Mouse (Mus musculus) midbrain, embryonic 14.5 days (tissue): ENCODE results near the gene Clcf1. TPM values are rescaled to one million over a fixed set of nuclear protein-coding genes. Genes with fewer than 3 reads are reported as not detected.

Experiments used
- ATAC-seq: fragments of 200-750 bp; cut with Nextera tagmentation; 2 replicates; pipeline ENCODE4 v1.8.0; 2017; ENCODE audit warnings: moderate number of reproducible peaks, moderate library complexity; ENCODE audit not compliant: low FRiP score, low TSS enrichment
- DNase-seq: peaks from one replicate; pipeline ENCODE4 v3.0.0-alpha.2; 2015
- H3K27ac ChIP-seq: fragments of 300-500 bp; sonication (generic); replicated peaks from 2 replicates; pipeline ENCODE4 v1.5.1; 2014; ENCODE audit warnings: mild to moderate bottlenecking, low read depth, low read length, moderate library complexity
- H3K27me3 ChIP-seq: fragments of 300-500 bp; sonication (generic); 2 replicates; pipeline ENCODE4 v1.6.1; 2014; ENCODE audit warnings: low read length, control low read depth, mixed read lengths; ENCODE audit not compliant: control insufficient read depth, insufficient read depth
- H3K36me3 ChIP-seq: fragments of 300-500 bp; sonication (generic); 2 replicates; pipeline ENCODE4 v1.6.1; 2014; ENCODE audit warnings: low read length, control low read depth; ENCODE audit not compliant: control insufficient read depth, insufficient read depth
- H3K4me1 ChIP-seq: fragments of 300-500 bp; sonication (generic); 2 replicates; pipeline ENCODE4 v1.6.1; 2014; ENCODE audit warnings: mild to moderate bottlenecking, antibody characterized with exemption, low read length, control low read depth; ENCODE audit not compliant: control insufficient read depth, insufficient read depth
- H3K4me2 ChIP-seq: fragments of 300-500 bp; sonication (generic); 2 replicates; pipeline ENCODE4 v1.6.1; 2014; ENCODE audit warnings: mild to moderate bottlenecking, low read length, moderate library complexity
- H3K4me3 ChIP-seq: fragments of 300-500 bp; sonication (generic); replicated peaks from 2 replicates; pipeline ENCODE4 v1.5.1; 2014; ENCODE audit warnings: low read depth, low read length
- H3K9ac ChIP-seq: fragments of 300-500 bp; sonication (generic); replicated peaks from 2 replicates; pipeline ENCODE4 v1.6.1; 2014; ENCODE audit warnings: mild to moderate bottlenecking, low read length, moderate library complexity
- H3K9me3 ChIP-seq: fragments of 300-500 bp; sonication (generic); 2 replicates; pipeline ENCODE4 v1.6.1; 2016; ENCODE audit warnings: low read length, control low read depth, mixed read lengths; ENCODE audit not compliant: control insufficient read depth
- WGBS: fragments of 180-500 bp; shearing (Covaris S2); extraction: QIAGEN DNeasy Blood & Tissue Kit; methylation state at CpG from one replicate; pipeline ENCODE4 v1.1.7; 2014; 5-methylcytosine and 5-hydroxymethylcytosine counted together
- polyA plus RNA-seq: library from polyadenylated mRNA; unstranded; fragments of >200 nt; fragmentation: Nextera tagmentation; extraction: Ambion mirVana; gene quantifications from 2 replicates; pipeline ENCODE4 v1.2.1, GENCODE M21; 2014

The Clcf1 gene
- polyA plus RNA-seq, 1 experiment from 2014 or later: 0.46 TPM

DNA sequence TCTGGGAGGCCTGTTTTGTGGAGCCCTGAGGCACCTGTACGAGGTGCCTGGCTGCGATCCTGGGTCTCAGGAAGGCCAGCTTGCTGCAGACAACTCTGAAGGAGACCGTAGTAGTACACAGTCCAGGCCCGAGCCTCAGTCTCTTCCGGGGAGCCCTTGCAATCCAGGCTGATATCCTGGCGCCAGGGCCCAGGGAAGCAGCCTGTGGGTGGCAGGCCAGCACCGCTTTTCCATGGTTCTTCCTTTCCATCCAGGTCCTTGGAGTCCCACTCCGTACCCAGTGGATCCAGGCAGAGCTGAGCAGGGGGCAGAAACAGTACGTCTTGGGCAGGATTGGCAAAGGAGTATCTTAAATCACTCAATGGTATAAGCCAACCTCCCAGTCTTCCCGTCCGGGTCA is 41.1 kb upstream of the Clcf1 start:
- H3K27me3 ChIP-seq: no peaks in the 10 kb centered on the region
- no peak overlapping the region for H3K9ac ChIP-seq
- WGBS: 53% methylated on average over 11 of the region's 11 CpGs
- H3K9me3 ChIP-seq: no peaks in the 10 kb centered on the region
- no peak overlapping the region for H3K27ac ChIP-seq
- no peak overlapping the region for H3K4me3 ChIP-seq
- peaks cover 17% of the 10 kb centered on the region for H3K4me1 ChIP-seq
- DNase-seq (no peak), ATAC-seq (no peak)
- no peaks in the 10 kb centered on the region for H3K36me3 ChIP-seq
- no peak overlapping the region for H3K4me2 ChIP-seq

DNA sequence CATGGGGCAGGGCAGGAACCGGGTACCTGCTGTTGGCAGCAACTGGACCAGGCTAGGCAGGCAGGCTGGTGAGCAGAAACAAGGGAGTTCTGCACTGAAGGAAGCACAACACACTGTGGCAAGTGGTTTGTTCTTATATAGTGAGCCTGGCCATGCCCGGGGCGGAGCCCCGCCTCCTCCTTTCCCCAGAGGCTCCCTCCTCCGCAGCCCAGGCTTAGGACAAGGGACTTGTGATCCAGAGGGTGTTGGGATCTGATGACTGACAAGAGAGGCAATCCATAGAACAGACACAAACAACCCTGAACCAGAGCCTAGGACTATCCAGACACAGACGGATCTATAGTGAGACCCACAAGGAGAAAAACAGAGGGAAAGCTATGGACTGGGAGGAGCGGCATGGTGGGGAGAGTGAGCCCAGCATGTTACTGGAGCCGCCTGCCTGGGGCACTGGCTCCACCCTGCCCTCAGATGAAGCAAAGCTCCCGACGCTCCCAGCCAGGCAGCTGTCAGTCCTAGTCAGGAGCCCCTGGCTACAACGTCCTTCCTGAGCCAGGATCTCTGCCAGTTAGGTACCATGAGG is 38.6 kb upstream of the Clcf1 start, which contains the start of gene Carns1:
Carns1 (minus strand) TSS at position 112 of the 580 bp plus-strand sequence.
- Histone ChIP-seq H3K27ac (0 out of 2 replicates have a peak within 1 kb of the TSS, but pooled peaks have one; percentile 0), H3K27me3 (no peaks in the 10 kb centered on the region), H3K4me2 (peak within 1 kb of the TSS; percentile 9), H3K36me3 (no peaks in the 10 kb centered on the region), H3K4me1 (peaks cover 10% of the 10 kb centered on the region), H3K9me3 (no peaks in the 10 kb centered on the region), H3K9ac (peak within 1 kb of the TSS; percentile 38; the same call in 1 of the 2 replicates), H3K4me3 (no peak within 1 kb of the TSS)
- DNase-seq (peak; percentile 44), ATAC-seq (no peak)
- 2% methylated on average over 11 of the region's 11 CpGs for WGBS

DNA sequence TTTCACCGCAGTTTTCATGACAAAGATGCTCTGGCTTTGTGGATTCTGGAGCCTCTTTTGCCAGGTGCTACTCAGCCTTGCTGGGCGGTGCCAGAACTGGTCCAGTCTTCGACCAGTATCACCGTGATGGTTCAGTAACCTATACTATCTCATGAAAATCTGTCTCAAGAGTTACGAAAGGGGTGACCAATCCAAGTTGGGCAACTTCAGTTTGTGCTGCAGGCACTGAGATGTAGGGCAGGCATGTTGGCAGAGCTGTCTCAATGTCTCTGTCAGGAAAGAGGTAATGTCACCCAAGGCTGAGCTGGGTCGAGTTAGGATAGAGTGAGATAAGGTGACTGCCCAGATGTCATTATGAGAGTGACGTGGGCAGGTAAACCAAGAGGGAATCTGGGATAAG is 33.6 kb upstream of the Clcf1 start:
- Histone ChIP-seq H3K27me3 (no peaks in the 10 kb centered on the region), H3K9ac (no peak overlapping the region), H3K4me3 (no peak overlapping the region), H3K4me1 (peaks cover 5% of the 10 kb centered on the region), H3K4me2 (no peak overlapping the region), H3K27ac (no peak overlapping the region), H3K9me3 (no peaks in the 10 kb centered on the region), H3K36me3 (no peaks in the 10 kb centered on the region)
- 89% methylated on average over 7 of the region's 7 CpGs for WGBS
- ATAC-seq (no peak), DNase-seq (no peak)

DNA sequence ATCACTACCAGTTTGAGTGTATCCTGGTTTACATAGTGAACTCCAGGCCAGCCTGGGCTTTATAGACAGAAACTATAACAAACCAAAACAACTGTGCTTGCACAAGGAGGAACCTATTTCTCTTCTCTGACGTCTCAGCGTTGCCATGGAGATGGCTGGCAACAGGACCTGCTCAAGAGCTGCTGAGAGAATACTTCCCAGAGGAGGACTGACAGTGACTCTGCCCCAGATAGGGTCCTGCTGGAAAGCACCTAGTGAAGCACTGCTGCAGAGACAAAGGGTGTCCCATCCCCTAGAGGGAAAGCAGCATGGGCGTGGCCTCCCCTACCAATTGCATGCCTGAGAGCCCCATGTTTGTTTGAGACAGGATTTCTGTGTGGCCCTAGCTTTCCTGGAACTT is 32.1 kb upstream of the Clcf1 start:
- Histone ChIP-seq H3K9ac (no peak overlapping the region), H3K4me1 (no peaks in the 10 kb centered on the region), H3K27ac (no peak overlapping the region), H3K4me3 (no peak overlapping the region), H3K9me3 (no peaks in the 10 kb centered on the region), H3K36me3 (no peaks in the 10 kb centered on the region), H3K4me2 (no peak overlapping the region), H3K27me3 (no peaks in the 10 kb centered on the region)
- WGBS: 43% methylated on average over 3 of the region's 3 CpGs
- ATAC-seq (no peak), DNase-seq (peak; percentile 71)

DNA sequence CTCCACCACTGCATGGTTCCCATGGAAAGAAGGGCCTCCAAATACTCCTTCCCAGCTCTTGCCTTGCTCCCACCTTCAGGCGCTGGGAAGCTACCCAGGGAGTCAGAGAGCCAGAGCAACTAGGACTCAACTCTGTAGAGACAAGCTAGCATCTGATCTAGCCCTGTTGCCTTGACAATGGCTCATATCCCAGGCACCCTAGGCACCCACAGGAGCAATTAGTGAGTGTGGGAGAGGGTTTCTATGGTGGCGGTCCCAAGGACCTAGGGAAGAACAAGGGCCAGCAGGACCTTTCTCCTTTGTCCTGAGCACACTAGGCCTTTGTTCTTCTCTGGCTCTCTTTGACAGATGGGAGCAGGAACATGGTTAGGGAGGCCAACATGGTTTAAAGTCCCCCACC is 30.3 kb upstream of the Clcf1 start:
- no peaks in the 10 kb centered on the region for H3K36me3 ChIP-seq
- ATAC-seq (no peak), DNase-seq (no peak)
- no peak overlapping the region for H3K9ac ChIP-seq
- no peaks in the 10 kb centered on the region for H3K4me1 ChIP-seq
- H3K4me3 ChIP-seq: no peak overlapping the region
- no peaks in the 10 kb centered on the region for H3K27me3 ChIP-seq
- WGBS: 63% methylated on average over 2 of the region's 2 CpGs
- H3K27ac ChIP-seq: no peak overlapping the region
- no peaks in the 10 kb centered on the region for H3K9me3 ChIP-seq
- H3K4me2 ChIP-seq: no peak overlapping the region

DNA sequence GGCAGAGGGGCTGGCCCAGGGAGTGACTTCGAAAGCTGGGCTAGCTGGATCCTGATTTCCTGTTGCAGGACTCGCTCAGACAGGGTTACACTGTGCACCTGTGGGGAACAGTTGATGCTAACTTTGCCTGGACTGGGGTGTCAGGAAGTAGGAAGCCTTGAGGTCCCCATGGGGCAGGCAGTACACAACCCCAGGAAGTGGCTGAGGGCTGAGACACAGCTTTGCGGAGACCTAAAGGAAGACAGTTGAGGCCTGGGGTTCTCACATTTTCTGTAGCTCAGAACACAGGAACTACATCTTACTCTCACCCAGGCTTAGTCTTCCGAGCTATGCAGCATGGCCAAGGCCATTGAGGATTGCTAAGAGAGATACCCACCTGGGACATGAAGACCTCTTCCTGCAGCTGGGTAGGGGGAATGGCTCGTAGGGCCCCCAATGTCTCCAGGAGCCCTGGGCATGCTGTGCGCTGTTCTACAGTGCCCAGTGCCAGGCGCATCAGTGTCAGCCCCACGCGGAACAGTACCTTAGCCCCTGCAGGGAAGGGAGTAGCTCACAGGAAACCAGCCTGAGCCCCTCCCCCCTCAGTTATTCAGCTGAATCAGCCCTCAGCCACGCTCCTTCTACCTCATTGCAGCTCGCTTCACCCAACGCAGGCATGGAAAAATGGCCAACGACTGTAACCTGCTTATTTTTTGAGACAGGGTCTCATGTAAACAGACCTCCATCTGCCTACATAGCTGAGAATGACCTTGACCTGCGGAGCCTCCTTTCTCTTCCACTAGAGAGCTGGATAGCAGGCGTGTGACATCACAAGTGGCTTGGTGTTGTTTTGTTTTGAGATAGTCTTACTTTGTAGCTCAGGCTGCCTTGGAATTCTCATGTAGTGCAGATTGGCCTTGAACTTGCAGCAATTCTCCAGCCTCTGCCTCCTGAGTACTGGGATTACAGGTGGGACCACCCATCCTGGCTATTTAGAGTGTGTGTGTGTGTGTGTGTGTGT is 28.8 kb upstream of the Clcf1 start:
- 66% methylated on average over 15 of the region's 15 CpGs for WGBS
- DNase-seq (no peak), ATAC-seq (no peak; the same call in 1 of the 2 replicates)
- H3K4me1 ChIP-seq: no peaks in the 10 kb centered on the region
- H3K4me3 ChIP-seq: no peak overlapping the region
- H3K9me3 ChIP-seq: no peaks in the 10 kb centered on the region
- no peaks in the 10 kb centered on the region for H3K27me3 ChIP-seq
- H3K36me3 ChIP-seq: no peaks in the 10 kb centered on the region
- H3K27ac ChIP-seq: no peak overlapping the region
- no peak overlapping the region for H3K9ac ChIP-seq
- no peak overlapping the region for H3K4me2 ChIP-seq

DNA sequence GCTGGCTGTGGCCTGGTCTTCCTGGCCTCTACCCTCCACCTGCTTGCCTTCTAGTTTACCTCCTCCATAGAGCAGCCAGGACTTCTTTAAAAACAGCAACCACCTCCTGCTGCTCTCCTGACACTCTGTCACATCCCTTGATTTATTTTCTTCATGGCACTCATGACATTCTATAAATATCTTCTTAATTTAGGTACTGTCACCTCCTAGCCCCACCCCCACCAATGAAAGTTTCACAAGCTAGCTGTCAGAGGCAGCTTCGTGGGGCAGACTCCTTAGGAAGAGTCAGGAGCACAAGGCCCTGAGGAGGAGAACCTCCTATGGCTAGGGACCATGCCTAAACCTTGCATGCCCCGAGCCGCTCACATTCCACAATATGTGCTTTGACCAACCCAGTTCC is 26.7 kb upstream of the Clcf1 start:
- H3K4me3 ChIP-seq: no peak overlapping the region
- no peak for ATAC-seq
- H3K4me1 ChIP-seq: no peaks in the 10 kb centered on the region
- H3K36me3 ChIP-seq: no peaks in the 10 kb centered on the region
- DNase-seq: no peak
- 74% methylated on average over 3 of the region's 3 CpGs for WGBS
- no peak overlapping the region for H3K4me2 ChIP-seq
- H3K27me3 ChIP-seq: no peaks in the 10 kb centered on the region
- no peak overlapping the region for H3K27ac ChIP-seq
- H3K9ac ChIP-seq: no peak overlapping the region
- no peaks in the 10 kb centered on the region for H3K9me3 ChIP-seq

DNA sequence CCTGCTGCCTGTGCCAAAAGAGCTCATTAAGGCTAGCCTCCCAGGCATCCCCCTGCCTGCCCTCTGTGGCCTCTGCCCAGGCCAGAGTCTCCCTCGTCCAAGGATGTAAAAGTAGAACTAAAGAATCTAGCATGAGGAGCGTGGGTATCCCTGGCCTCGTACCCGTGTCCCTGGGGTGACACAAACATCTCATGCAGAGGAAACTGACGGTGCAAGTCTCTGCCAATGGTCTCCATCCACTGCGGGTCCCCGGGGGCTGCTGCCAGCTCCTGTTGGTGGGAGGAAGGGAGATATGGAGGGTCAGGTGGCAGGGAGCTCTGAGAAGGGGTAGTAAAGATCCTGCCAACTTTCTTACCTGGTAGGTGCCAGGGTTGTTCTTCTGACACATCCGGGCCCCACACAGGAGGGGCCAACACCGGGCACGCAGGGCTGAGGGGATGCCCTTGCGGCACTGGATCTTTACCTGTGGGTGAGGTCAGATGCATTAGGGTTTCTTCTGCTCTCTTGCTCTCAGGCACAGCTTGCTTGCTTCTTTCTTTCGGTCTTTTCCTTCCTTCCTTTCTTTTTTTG is 24.9 kb upstream of the Clcf1 start:
- DNase-seq: no peak
- no peaks in the 10 kb centered on the region for H3K27me3 ChIP-seq
- H3K27ac ChIP-seq: no peak overlapping the region
- no peak overlapping the region for H3K4me3 ChIP-seq
- ATAC-seq: no peak
- no peak overlapping the region for H3K9ac ChIP-seq
- 86% methylated on average over 12 of the region's 12 CpGs for WGBS
- no peaks in the 10 kb centered on the region for H3K9me3 ChIP-seq
- H3K4me2 ChIP-seq: no peak overlapping the region
- peaks cover 11% of the 10 kb centered on the region for H3K4me1 ChIP-seq
- H3K36me3 ChIP-seq: peaks cover 11% of the 10 kb centered on the region
